Mouse (Mus musculus) liver, embryonic 16.5 days (tissue): ENCODE results near the gene Gm10320. TPM values are rescaled to one million over a fixed set of nuclear protein-coding genes. Genes with fewer than 3 reads are reported as not detected.

Experiments used
- ATAC-seq: fragments of 200-750 bp; cut with Nextera tagmentation; 2 replicates; pipeline ENCODE4 v1.8.0; 2017; ENCODE audit warnings: low read depth, mild to moderate bottlenecking, moderate number of reproducible peaks, moderate library complexity
- H3K27ac ChIP-seq: fragments of 300-500 bp; sonication (generic); 2 replicates; pipeline ENCODE4 v1.5.1; 2014; ENCODE audit warnings: mild to moderate bottlenecking, low read length
- H3K27me3 ChIP-seq: fragments of 300-500 bp; sonication (generic); 2 replicates; pipeline ENCODE4 v1.6.1; 2014; ENCODE audit warnings: low read depth, low read length, mixed read lengths; ENCODE audit not compliant: control insufficient read depth, insufficient read depth
- H3K36me3 ChIP-seq: fragments of 300-500 bp; sonication (generic); 2 replicates; pipeline ENCODE4 v1.6.1; 2014; ENCODE audit warnings: mild to moderate bottlenecking; ENCODE audit not compliant: control insufficient read depth, insufficient read depth
- H3K4me1 ChIP-seq: fragments of 300-500 bp; sonication (generic); 2 replicates; pipeline ENCODE4 v1.6.1; 2014; ENCODE audit warnings: low read depth, low read length, mixed read lengths; ENCODE audit not compliant: control insufficient read depth
- H3K4me2 ChIP-seq: fragments of 300-500 bp; sonication (generic); 2 replicates; pipeline ENCODE4 v1.6.1; 2014; ENCODE audit warnings: low read depth, low read length, mixed read lengths
- H3K4me3 ChIP-seq: fragments of 300-500 bp; sonication (generic); 2 replicates; pipeline ENCODE4 v1.5.1; 2014; ENCODE audit warnings: low read depth, mild to moderate bottlenecking, low read length
- H3K9ac ChIP-seq: fragments of 300-500 bp; sonication (generic); 2 replicates; pipeline ENCODE4 v1.6.1; 2014; ENCODE audit warnings: low read depth, low read length
- H3K9me3 ChIP-seq: fragments of 300-500 bp; sonication (generic); replicated peaks from 2 replicates; pipeline ENCODE4 v1.6.1; 2016; ENCODE audit warnings: low read length; ENCODE audit not compliant: control insufficient read depth
- WGBS: fragments of 180-500 bp; shearing (Covaris S2); extraction: QIAGEN DNeasy Blood & Tissue Kit; methylation state at CpG from one replicate; pipeline ENCODE4 v1.1.7; 2014; ENCODE audit not compliant: insufficient replicate concordance; 5-methylcytosine and 5-hydroxymethylcytosine counted together
- polyA plus RNA-seq: library from polyadenylated mRNA; unstranded; fragments of >200 nt; fragmentation: Nextera tagmentation; extraction: Ambion mirVana; gene quantifications from 2 replicates; pipeline ENCODE4 v1.2.1, GENCODE M21; 2015

Gm10320 gene
- polyA plus RNA-seq, 1 experiment from 2014 or later: 0.84 TPM

DNA sequence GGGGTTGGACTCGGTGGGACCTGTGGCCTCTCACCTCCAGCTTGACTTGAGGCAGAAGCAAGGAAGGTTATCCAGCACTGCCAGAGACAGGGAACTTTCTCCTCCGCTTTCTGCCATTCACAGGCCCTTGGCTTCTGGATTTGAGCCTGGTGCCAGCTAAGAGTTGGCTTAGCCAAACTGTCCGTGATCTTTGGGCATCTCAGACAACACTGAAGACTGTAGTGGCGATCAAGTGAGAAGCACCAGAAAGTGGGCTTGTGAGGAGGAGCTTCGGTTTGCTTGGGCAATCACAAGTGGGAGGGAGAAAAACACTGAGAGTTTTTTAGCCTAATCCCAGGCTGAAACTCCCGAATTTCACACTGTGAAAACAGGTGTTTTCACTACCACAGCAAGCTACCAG is 14.2 kb upstream of the Gm10320 start:
- no peaks in the 10 kb centered on the region for H3K9me3 ChIP-seq
- H3K27ac ChIP-seq: no peak overlapping the region
- no peak overlapping the region for H3K9ac ChIP-seq
- H3K4me3 ChIP-seq: no peak overlapping the region
- no peak overlapping the region for H3K4me2 ChIP-seq
- H3K4me1 ChIP-seq: no peaks in the 10 kb centered on the region
- peaks cover 70% of the 10 kb centered on the region for H3K27me3 ChIP-seq
- WGBS: 12% methylated on average over 6 of the region's 6 CpGs
- no peaks in the 10 kb centered on the region for H3K36me3 ChIP-seq
- no peak for ATAC-seq

DNA sequence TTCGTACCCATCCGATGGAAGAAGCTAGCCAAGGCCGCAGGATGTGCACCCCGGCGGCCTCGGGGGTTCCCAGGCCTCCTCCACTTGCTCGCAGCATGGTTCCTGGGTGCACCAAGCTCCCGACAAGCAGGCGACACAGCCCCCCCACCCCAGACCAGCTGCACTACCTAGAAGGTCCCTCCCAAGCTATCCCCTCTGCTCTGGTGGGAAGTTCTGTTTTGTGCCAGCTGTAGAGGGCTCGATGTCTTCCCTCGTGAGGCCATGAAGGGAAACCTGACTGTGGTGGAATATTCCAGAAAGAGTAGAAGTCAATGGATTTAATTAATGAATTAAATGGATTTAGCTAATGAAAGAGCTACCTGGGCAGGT is 13.7 kb upstream of the Gm10320 start:
- Histone ChIP-seq H3K27me3 (peaks cover 75% of the 10 kb centered on the region), H3K4me3 (no peak overlapping the region), H3K36me3 (no peaks in the 10 kb centered on the region), H3K9ac (no peak overlapping the region), H3K4me2 (no peak overlapping the region), H3K27ac (no peak overlapping the region), H3K9me3 (no peaks in the 10 kb centered on the region), H3K4me1 (no peaks in the 10 kb centered on the region)
- ATAC-seq: no peak
- 6% methylated on average over 11 of the region's 11 CpGs for WGBS

DNA sequence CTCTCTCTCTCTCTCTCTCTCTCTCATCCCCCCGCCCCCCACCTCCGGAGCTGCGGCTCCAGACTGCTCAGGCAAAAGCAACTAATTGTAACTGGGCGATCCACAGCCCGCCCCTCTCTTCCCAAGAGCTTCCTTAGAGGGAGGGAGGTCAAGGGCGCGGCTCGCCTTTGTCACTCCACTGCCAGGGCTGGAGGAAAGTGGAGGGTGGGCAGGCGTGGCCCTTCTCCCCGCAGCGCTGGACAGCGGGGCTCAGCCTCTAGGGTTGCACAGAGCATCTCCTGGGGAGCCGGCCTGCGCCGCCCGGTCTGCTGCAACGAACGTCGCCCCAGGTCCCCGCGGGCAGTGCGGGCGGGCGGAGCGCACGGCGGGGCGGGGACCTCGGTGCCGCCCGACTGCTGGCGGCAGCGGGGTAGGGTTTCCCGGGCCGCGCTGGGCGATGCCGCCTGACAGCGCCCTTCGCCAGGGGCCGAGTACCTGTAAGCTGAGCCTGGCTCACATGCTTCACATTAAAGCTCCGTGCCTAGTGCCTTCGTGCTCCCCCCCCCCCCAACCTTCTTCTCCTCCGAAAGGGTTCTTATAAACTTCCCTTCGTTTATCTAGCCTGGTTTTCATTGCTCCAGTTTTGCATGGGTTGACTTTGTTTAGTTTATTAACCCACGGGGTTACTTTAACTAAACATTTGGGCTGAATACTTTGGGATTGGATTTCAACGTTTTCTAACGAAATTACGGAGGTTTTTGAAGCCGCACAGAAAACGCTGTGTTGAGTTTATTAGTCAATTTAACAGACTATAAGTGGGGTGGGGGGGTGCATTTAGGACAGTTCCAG is 13.1 kb upstream of the Gm10320 start:
- ATAC-seq: no peak
- H3K36me3 ChIP-seq: no peaks in the 10 kb centered on the region
- H3K4me1 ChIP-seq: no peaks in the 10 kb centered on the region
- no peak overlapping the region; the same call in 1 of the 2 replicates for H3K4me2 ChIP-seq
- no peaks in the 10 kb centered on the region for H3K9me3 ChIP-seq
- H3K9ac ChIP-seq: no peak overlapping the region
- WGBS: 2% methylated on average over 30 of the region's 51 CpGs
- H3K27me3 ChIP-seq: peaks cover 81% of the 10 kb centered on the region
- no peak overlapping the region for H3K4me3 ChIP-seq
- H3K27ac ChIP-seq: no peak overlapping the region

DNA sequence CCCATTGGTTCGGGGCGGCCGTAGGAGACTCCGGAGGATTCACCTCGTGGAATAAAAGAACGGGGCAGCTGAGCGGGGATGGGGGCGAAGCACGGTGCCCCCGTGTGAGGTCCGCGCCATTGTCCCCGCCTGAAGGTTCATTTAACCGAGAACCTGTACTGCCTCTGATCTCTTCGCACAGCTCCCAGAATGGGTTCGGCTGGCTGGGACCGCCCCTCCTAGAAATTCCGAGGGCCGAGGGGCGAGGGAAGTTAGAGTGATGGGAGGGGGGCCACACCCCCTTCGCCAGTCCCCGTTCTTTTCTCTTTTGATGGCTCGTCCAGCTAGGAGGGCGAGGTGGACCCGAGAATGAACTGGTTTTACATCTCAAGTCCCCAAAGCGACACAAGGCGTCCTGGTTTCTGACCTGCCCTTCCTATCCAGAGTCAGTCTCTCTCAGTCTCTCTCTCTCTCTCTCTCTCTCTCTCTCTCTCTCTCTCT is 12.4 kb upstream of the Gm10320 start:
- no peak for ATAC-seq
- no peaks in the 10 kb centered on the region for H3K9me3 ChIP-seq
- H3K4me3 ChIP-seq: no peak overlapping the region
- no peak overlapping the region for H3K27ac ChIP-seq
- no peaks in the 10 kb centered on the region for H3K36me3 ChIP-seq
- no peak overlapping the region for H3K4me2 ChIP-seq
- H3K27me3 ChIP-seq: peaks cover 83% of the 10 kb centered on the region
- no peak overlapping the region for H3K9ac ChIP-seq
- WGBS: 1% methylated on average over 27 of the region's 27 CpGs
- H3K4me1 ChIP-seq: no peaks in the 10 kb centered on the region

DNA sequence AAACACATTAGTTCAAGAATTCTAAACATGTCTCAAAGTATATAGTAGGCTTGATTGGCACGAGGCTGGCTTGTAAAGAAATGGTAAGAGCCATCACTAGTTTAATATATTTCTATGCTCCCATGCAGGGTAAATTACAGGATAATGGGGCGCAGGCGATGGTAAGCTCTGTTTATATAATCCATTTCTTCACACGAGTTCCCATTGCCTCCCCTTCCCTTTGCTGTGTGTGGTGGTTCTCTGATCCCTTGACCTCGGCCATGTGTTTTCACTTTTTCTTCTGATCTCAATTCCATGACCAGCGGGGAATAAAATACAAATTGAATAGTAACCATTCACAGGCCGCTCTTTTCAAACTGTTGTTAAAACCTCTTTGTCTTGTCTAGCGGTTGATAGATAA is 11.8 kb upstream of the Gm10320 start:
- no peaks in the 10 kb centered on the region for H3K36me3 ChIP-seq
- ATAC-seq: no peak
- H3K4me3 ChIP-seq: no peak overlapping the region
- no peak overlapping the region for H3K4me2 ChIP-seq
- no peak overlapping the region for H3K9ac ChIP-seq
- H3K9me3 ChIP-seq: no peaks in the 10 kb centered on the region
- H3K4me1 ChIP-seq: no peaks in the 10 kb centered on the region
- peaks cover 88% of the 10 kb centered on the region for H3K27me3 ChIP-seq
- 2% methylated on average over 8 of the region's 8 CpGs for WGBS
- H3K27ac ChIP-seq: no peak overlapping the region

DNA sequence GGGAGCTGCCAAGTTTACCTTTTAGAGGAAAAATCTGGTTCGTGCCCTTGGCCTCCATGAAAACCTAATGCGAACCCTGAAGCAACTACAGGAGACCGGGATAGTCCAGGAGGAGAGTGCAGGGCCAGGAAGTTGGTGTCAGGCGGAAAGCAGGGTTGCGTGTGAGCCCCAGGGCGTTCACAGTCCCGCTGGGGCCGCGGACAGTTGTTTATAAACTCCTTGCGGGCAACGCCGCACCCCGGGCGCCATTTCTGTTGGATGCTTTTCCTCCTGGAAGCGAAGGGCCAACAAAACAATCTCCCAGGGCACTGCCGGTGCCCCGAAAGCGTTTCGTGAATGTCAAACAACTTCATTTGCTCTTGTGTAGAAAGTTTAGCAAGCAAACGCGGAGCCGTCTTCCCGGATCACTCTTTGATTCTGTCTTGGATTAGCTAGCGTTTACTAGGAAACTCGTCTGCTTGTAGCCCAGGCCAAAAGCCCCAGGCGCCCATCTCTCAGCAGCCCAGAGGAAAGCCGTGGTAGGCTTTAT is 11.1 kb upstream of the Gm10320 start:
- no peak for ATAC-seq
- no peak overlapping the region for H3K4me3 ChIP-seq
- H3K4me1 ChIP-seq: no peaks in the 10 kb centered on the region
- 2% methylated on average over 27 of the region's 27 CpGs for WGBS
- no peak overlapping the region for H3K4me2 ChIP-seq
- H3K27me3 ChIP-seq: peaks cover 91% of the 10 kb centered on the region
- no peak overlapping the region for H3K9ac ChIP-seq
- H3K36me3 ChIP-seq: no peaks in the 10 kb centered on the region
- H3K9me3 ChIP-seq: no peaks in the 10 kb centered on the region
- H3K27ac ChIP-seq: no peak overlapping the region

DNA sequence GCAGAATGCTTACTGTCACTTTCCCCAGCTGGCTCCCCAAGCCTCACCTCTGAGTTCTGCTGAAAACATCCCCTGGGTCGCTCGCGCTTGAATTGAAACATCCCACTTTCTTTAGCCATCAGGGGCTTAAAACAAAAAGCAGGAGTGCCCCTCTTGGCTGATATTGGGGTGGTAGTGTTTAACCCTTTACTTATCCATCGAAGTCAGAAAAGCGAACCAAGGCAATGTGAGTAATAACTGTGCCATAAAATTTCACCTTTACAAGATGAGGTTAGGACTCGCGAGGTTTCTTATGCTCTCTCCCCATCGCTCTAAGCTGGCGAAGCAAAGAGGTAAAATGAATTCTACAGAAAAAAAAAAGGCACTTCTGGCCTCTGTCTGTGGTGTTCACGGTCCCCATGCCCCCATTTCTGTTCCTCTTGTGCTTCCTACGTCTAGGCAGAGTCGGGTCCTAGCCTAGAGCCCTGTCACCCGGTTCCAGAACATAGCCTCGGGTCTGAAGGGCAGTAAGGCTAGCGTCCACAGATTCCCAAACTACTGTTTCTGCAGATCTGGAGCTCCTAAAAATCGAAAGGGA is 10.5 kb upstream of the Gm10320 start:
- H3K27me3 ChIP-seq: peaks cover 88% of the 10 kb centered on the region
- WGBS: under 1% methylated on average over 16 of the region's 16 CpGs
- no peak for ATAC-seq
- no peaks in the 10 kb centered on the region for H3K4me1 ChIP-seq
- H3K9ac ChIP-seq: no peak overlapping the region
- no peaks in the 10 kb centered on the region for H3K36me3 ChIP-seq
- no peak overlapping the region for H3K4me2 ChIP-seq
- H3K27ac ChIP-seq: no peak overlapping the region
- no peaks in the 10 kb centered on the region for H3K9me3 ChIP-seq
- no peak overlapping the region for H3K4me3 ChIP-seq

DNA sequence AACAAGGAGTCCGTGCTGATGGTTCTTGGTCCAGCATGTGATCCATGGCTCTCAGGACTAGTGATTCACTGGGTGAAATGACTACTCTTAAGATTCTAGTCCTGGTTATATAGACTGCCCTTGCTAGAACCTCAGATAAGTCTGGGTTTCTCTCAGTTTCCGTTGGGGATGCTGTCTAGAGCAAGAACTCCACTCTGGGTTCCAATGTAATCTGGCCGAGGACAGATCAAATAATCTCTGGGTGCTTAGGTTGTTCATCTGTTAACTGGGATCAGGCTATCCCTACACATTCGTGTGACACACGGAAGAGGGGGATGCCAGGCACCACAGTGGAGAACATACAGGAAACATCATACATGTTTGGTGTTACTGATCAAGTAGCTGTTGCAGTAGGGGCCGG is 9.5 kb upstream of the Gm10320 start:
- H3K4me2 ChIP-seq: no peak overlapping the region
- no peak overlapping the region for H3K27ac ChIP-seq
- peaks cover 80% of the 10 kb centered on the region for H3K27me3 ChIP-seq
- no peak overlapping the region for H3K4me3 ChIP-seq
- H3K36me3 ChIP-seq: no peaks in the 10 kb centered on the region
- H3K9ac ChIP-seq: no peak overlapping the region
- no peaks in the 10 kb centered on the region for H3K9me3 ChIP-seq
- WGBS: 9% methylated on average over 6 of the region's 6 CpGs
- ATAC-seq: no peak
- H3K4me1 ChIP-seq: no peaks in the 10 kb centered on the region

DNA sequence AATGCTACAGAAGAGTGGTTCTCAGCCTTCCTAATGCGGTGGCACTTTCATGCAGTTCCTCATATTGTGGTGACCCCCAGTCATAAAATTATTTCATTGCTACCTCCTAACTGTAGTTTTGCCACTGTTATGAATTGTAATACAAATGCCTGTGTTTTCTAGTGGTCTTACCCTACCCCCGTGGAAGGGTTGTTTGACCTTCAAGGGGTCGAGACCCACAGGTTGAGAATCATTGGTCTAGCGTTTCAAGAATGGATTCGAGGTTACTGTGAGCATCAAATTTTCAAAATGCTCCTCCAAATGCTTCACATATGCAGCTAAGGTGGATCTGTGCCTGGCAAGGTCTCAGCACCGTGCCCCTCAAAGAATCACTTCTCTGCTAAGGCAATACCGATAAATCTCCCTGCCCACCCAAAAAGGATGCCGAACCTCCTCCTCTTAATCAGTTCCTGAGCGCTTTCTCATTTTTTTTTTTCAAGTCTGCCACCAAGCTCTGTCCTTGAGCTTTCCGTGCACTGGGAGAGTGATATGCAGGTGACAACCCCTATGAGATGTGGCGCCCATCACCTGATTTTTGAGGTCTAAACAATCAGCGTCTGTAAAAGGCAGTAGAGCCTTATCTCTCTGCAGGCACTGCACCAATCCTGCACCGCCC is 8.8 kb upstream of the Gm10320 start:
- no peak for ATAC-seq
- Histone ChIP-seq H3K4me2 (no peak overlapping the region), H3K36me3 (no peaks in the 10 kb centered on the region), H3K27me3 (peaks cover 72% of the 10 kb centered on the region), H3K9me3 (no peaks in the 10 kb centered on the region), H3K27ac (no peak overlapping the region), H3K4me1 (no peaks in the 10 kb centered on the region), H3K9ac (no peak overlapping the region), H3K4me3 (no peak overlapping the region)
- 15% methylated on average over 13 of the region's 13 CpGs for WGBS
